Mouse (Mus musculus) lung, embryonic 14.5 days (tissue): ENCODE measurements around the gene H2-Eb1. TPM values are rescaled to one million over a fixed set of nuclear protein-coding genes. Genes with fewer than 3 reads are reported as not detected.
A peak's percentile ranks its signal among the peaks of the same experiment; 100 is the strongest.

Experiments
- ATAC-seq: fragments of 200-750 bp; cut with Nextera tagmentation; 2 replicates; pipeline ENCODE4 v1.8.0; 2017; ENCODE audit warnings: mild to moderate bottlenecking, moderate TSS enrichment, moderate library complexity; ENCODE audit not compliant: insufficient read depth
- DNase-seq: peaks from one replicate; pipeline ENCODE4 v3.0.0-alpha.2; 2015
- H3K27ac ChIP-seq: fragments of 300-500 bp; sonication (generic); 2 replicates; pipeline ENCODE4 v1.5.1; 2014; ENCODE audit warnings: low read depth, mild to moderate bottlenecking, moderate library complexity
- H3K27me3 ChIP-seq: fragments of 300-500 bp; sonication (generic); 2 replicates; pipeline ENCODE4 v1.6.1; 2014; ENCODE audit warnings: low read length, control low read depth; ENCODE audit not compliant: insufficient read depth
- H3K36me3 ChIP-seq: fragments of 300-500 bp; sonication (generic); 2 replicates; pipeline ENCODE4 v1.6.1; 2014; ENCODE audit warnings: control low read depth; ENCODE audit not compliant: insufficient read depth
- H3K4me1 ChIP-seq: fragments of 300-500 bp; sonication (generic); 2 replicates; pipeline ENCODE4 v1.6.1; 2014; ENCODE audit warnings: antibody characterized with exemption, control low read depth; ENCODE audit not compliant: insufficient read depth
- H3K4me2 ChIP-seq: fragments of 300-500 bp; sonication (generic); 2 replicates; pipeline ENCODE4 v1.6.1; 2014; ENCODE audit warnings: mild to moderate bottlenecking
- H3K4me3 ChIP-seq: fragments of 300-500 bp; sonication (generic); 2 replicates; pipeline ENCODE4 v1.5.1; 2014; ENCODE audit warnings: low read depth, low read length
- H3K9ac ChIP-seq: fragments of 300-500 bp; sonication (generic); 2 replicates; pipeline ENCODE4 v1.6.1; 2014
- H3K9me3 ChIP-seq: fragments of 300-500 bp; sonication (generic); 2 replicates; pipeline ENCODE4 v1.6.1; 2016; ENCODE audit warnings: low read depth, low read length, control low read depth
- CTCF ChIP-seq: IDR thresholded peaks from 2 replicates; pipeline ENCODE4 v1.5.1; 2016; ENCODE audit warnings: antibody characterized with exemption, low read depth
- WGBS: fragments of 180-500 bp; shearing (Covaris S2); extraction: QIAGEN DNeasy Blood & Tissue Kit; methylation state at CpG from one replicate; pipeline ENCODE4 v1.1.7; 2014; 5-methylcytosine and 5-hydroxymethylcytosine counted together
- polyA plus RNA-seq: library from polyadenylated mRNA; unstranded; fragments of >200 nt; fragmentation: Nextera tagmentation; extraction: Ambion mirVana; gene quantifications from 2 replicates; pipeline ENCODE4 v1.2.1, GENCODE M21; 2014

The H2-Eb1 gene
- polyA plus RNA-seq, 1 experiment from 2014 or later: 2.3 TPM

GRCm38 (mm10) chr17:34344882-34345281 lies 39.2 kb downstream of the H2-Eb1 start:
- no peaks in the 10 kb centered on the region for H3K9me3 ChIP-seq
- H3K9ac ChIP-seq: no peak overlapping the region
- TF ChIP-seq CTCF: no peak
- H3K4me1 ChIP-seq: no peaks in the 10 kb centered on the region
- DNase-seq (no peak), ATAC-seq (no peak)
- H3K36me3 ChIP-seq: no peaks in the 10 kb centered on the region
- 89% methylated on average over 4 of the region's 4 CpGs for WGBS
- no peak overlapping the region for H3K4me2 ChIP-seq
- no peak overlapping the region for H3K27ac ChIP-seq
- H3K4me3 ChIP-seq: no peak overlapping the region
- H3K27me3 ChIP-seq: no peaks in the 10 kb centered on the region

- Histone ChIP-seq H3K4me1 (no peaks in the 10 kb centered on the region), H3K4me2 (no peak overlapping the region), H3K27ac (no peak overlapping the region), H3K9ac (no peak overlapping the region), H3K9me3 (no peaks in the 10 kb centered on the region), H3K4me3 (no peak overlapping the region), H3K27me3 (no peaks in the 10 kb centered on the region), H3K36me3 (no peaks in the 10 kb centered on the region)
- ATAC-seq: no peak
- no peak for DNase-seq
- no peak for TF ChIP-seq CTCF
- WGBS: 85% methylated on average over 7 of the region's 7 CpGs
Observed at GRCm38 (mm10) chr17:34345486-34345885, 39.8 kb downstream of the H2-Eb1 start.

GRCm38 (mm10) chr17:34346041-34346440 lies 40.4 kb downstream of the H2-Eb1 start:
- WGBS: 67% methylated on average over 3 of the region's 3 CpGs
- DNase-seq (no peak), ATAC-seq (no peak)
- Histone ChIP-seq H3K36me3 (no peaks in the 10 kb centered on the region), H3K4me1 (no peaks in the 10 kb centered on the region), H3K4me2 (no peak overlapping the region), H3K27ac (no peak overlapping the region), H3K27me3 (no peaks in the 10 kb centered on the region), H3K4me3 (no peak overlapping the region), H3K9ac (no peak overlapping the region), H3K9me3 (no peaks in the 10 kb centered on the region)
- TF ChIP-seq CTCF: no peak

- no peak for TF ChIP-seq CTCF
- Histone ChIP-seq H3K27ac (no peak overlapping the region), H3K9ac (no peak overlapping the region), H3K36me3 (no peaks in the 10 kb centered on the region), H3K9me3 (no peaks in the 10 kb centered on the region), H3K4me2 (no peak overlapping the region), H3K4me1 (no peaks in the 10 kb centered on the region), H3K4me3 (no peak overlapping the region), H3K27me3 (no peaks in the 10 kb centered on the region)
- ATAC-seq (no peak), DNase-seq (peak; percentile 70)
- 59% methylated on average over 6 of the region's 6 CpGs for WGBS
Observed at GRCm38 (mm10) chr17:34347606-34348308, 42.1 kb downstream of the H2-Eb1 start.

GRCm38 (mm10) chr17:34349429-34349828 lies 43.8 kb downstream of the H2-Eb1 start:
- WGBS: 6% methylated on average over 4 of the region's 4 CpGs
- no peak for ATAC-seq
- DNase-seq: peak; percentile 90
- Histone ChIP-seq H3K36me3 (no peaks in the 10 kb centered on the region), H3K4me2 (no peak overlapping the region), H3K27me3 (no peaks in the 10 kb centered on the region), H3K4me3 (no peak overlapping the region), H3K9me3 (no peaks in the 10 kb centered on the region), H3K27ac (no peak overlapping the region), H3K9ac (no peak overlapping the region), H3K4me1 (no peaks in the 10 kb centered on the region)
- TF ChIP-seq CTCF: peak; percentile 94

- no peak within 1 kb of the TSS for H3K27ac ChIP-seq
- H3K4me3 ChIP-seq: no peak within 1 kb of the TSS
- no peak within 1 kb of the TSS for H3K4me2 ChIP-seq
- no peaks in the 10 kb centered on the region for H3K4me1 ChIP-seq
- H3K36me3 ChIP-seq: no peaks in the 10 kb centered on the region
- H3K27me3 ChIP-seq: no peaks in the 10 kb centered on the region
- DNase-seq: no peak
- 84% methylated on average over 5 of the region's 5 CpGs for whole genome bisulfite sequencing
- no peak for TF ChIP-seq CTCF
- ATAC-seq: no peak
- no peak within 1 kb of the TSS for H3K9ac ChIP-seq
- no peaks in the 10 kb centered on the region for H3K9me3 ChIP-seq
Observed at GRCm38 (mm10) chr17:34354539-34354938, 48.9 kb downstream of the H2-Eb1 start, which contains the start of gene Btnl2. Btnl2 (plus strand) TSS chr17:34354822.

GRCm38 (mm10) chr17:34354940-34355339 lies 49.3 kb downstream of the H2-Eb1 start:
- Histone ChIP-seq H3K27ac (no peak overlapping the region), H3K4me3 (no peak overlapping the region), H3K4me1 (no peaks in the 10 kb centered on the region), H3K4me2 (no peak overlapping the region), H3K9me3 (no peaks in the 10 kb centered on the region), H3K27me3 (no peaks in the 10 kb centered on the region), H3K36me3 (no peaks in the 10 kb centered on the region), H3K9ac (no peak overlapping the region)
- WGBS: 79% methylated on average over 1 of the region's 1 CpGs
- ATAC-seq: no peak
- TF ChIP-seq CTCF: no peak
- no peak for DNase-seq
